Mouse (Mus musculus) mature B cell (primary cell): Measurements from ENCODE around the gene Foxn3.

Experiments used
- in situ Hi-C: fragments of 300-500 bp; cut with MboI; formaldehyde crosslinking; loops from 2 replicates; pipeline ENCODE4 v1.14.3; 2019

Foxn3 gene

DNA sequence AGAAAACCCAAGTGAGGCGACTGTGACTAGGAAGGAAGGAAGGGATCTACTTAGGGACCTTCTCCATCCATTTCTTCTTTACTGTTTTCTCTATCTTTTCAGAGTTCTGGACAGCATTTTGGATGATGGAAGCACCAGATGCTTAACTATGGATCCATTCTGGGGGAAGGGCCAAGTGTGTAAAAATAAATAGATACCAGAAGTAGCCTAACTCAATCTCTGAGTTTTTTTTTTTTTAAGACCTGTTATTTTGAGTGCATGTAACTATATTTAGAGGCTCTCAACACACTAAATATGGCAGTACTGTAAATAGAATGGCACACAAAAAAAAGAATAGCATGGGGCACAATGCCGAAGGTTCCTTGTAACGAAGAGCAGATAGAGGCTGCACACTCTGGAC, 381.0 kb downstream of the Foxn3 start:
- in situ Hi-C loops, result no loop called here

GRCm38 (mm10) chr12:99180234-99180824, 383.1 kb downstream of the Foxn3 start:
- in situ Hi-C loops, result no loop called here

- in situ Hi-C loops, result no loop called here
These were observed 388.3 kb downstream of the Foxn3 start for GRCm38 (mm10) chr12:99174979-99175621.

GRCm38 (mm10) chr12:99172170-99172569, 391.2 kb downstream of the Foxn3 start:
- in situ Hi-C loops, result no loop called here

DNA sequence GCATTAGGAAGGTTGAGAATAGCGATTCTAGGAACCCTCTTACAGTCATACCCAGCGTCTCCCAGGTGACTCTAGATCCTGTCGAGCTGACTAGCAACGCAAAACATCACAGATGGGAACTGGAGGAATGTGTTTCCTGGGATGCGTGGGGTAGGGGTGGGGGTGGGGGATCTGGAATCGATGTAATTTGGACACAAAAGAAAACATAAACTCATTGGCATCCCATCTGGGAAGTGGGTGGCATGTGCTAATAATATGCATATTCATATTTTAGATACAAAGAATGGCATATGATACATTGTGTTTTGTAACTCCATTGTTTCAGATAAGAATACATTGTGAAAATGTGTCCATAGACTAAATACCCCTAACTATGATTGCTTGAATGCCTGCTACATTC, 393.5 kb downstream of the Foxn3 start:
- in situ Hi-C loops, result no loop called here

- in situ Hi-C loops, result no loop called here
These were observed 397.3 kb downstream of the Foxn3 start for GRCm38 (mm10) chr12:99166091-99166490.

- in situ Hi-C loops, result no loop called here
These were observed 400.1 kb downstream of the Foxn3 start for GRCm38 (mm10) chr12:99163342-99163682.

- in situ Hi-C loops, result no loop called here
These were observed 400.6 kb downstream of the Foxn3 start for GRCm38 (mm10) chr12:99162639-99163341.

GRCm38 (mm10) chr12:99162188-99162587, 401.2 kb downstream of the Foxn3 start:
- in situ Hi-C loops, result no loop called here

GRCm38 (mm10) chr12:99160061-99160460, 403.3 kb downstream of the Foxn3 start:
- in situ Hi-C loops, result no loop called here

DNA sequence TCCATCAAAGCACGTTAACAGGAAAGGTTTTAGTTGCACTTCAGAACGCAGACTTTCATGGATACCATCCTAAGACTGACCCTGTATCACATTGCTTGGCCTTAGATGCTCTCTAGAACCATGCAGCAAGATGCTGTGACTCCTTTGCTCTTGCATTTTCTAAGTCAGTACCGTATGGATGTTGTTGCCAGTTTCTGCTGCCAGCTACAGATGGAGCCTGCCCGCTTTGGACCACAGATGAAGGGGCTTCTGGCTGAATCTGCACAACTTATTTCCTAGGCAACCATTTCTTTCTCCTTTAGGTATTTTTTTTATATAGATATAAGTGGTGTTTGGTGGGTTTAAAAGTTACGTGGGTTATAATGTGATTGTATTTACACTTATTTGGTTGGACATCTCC, 407.5 kb downstream of the Foxn3 start:
- in situ Hi-C loops, result no loop called here

DNA sequence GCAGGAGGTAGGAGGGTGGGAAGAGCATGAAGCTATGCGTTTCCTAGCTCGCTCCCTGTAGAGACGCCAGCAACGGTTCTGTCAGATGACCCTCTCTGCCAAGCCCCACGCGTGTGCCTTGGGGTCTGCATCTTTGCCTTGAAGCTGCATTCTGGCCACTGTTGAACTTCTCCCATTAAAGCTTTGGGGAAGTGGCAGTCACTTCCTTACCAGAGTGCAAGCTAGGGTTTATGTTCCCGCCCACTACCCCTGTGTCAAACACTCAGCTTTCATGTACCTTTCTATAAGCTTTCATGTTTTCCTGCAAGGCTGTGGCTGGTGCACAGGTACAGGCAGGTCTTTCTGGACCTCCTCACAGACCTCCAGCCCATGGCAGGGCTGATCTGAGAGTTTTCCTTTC, 409.2 kb downstream of the Foxn3 start:
- in situ Hi-C loops, result no loop called here

DNA sequence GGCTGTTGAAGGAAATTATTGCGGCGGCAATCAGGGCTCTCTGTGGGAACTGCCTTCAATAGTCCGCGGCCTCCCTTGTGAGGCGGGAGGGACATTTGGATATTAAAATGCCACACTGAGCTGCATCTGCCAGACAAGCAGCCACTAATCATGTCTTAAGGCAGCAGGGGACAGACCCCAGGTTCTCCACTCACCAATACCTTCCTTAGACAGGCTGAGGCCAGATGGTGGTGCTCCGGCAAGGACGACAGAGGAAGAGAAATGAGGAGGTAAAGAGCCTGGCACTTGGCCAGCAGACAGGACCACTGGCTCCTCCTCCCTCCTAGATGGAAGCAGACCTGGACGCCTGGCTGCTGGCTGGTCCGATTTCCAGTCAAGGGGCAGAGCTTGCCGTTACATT, 409.7 kb downstream of the Foxn3 start:
- in situ Hi-C loops, result no loop called here

GRCm38 (mm10) chr12:99150126-99150525, 413.3 kb downstream of the Foxn3 start:
- in situ Hi-C loops, result no loop called here

DNA sequence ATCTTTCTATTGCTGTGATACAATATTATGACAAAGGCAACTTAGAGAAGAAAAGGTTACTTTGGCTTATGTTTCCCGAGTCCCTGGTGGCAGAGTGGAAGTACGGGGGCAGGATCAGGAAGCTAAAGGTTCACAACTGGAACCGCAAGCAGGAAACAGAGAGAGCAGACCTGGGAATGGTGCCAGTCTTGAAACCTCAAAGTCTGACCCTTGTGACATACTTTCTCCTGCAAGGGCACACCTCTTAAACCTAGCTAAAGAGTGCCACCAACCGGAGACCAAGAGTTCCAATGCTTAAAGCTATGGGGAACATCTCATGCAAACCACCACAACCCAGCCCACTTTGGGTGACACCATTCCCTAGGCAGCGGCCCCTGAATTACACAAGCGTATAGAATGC, 414.2 kb downstream of the Foxn3 start:
- in situ Hi-C loops, result no loop called here
